In the genomic region with DNA sequence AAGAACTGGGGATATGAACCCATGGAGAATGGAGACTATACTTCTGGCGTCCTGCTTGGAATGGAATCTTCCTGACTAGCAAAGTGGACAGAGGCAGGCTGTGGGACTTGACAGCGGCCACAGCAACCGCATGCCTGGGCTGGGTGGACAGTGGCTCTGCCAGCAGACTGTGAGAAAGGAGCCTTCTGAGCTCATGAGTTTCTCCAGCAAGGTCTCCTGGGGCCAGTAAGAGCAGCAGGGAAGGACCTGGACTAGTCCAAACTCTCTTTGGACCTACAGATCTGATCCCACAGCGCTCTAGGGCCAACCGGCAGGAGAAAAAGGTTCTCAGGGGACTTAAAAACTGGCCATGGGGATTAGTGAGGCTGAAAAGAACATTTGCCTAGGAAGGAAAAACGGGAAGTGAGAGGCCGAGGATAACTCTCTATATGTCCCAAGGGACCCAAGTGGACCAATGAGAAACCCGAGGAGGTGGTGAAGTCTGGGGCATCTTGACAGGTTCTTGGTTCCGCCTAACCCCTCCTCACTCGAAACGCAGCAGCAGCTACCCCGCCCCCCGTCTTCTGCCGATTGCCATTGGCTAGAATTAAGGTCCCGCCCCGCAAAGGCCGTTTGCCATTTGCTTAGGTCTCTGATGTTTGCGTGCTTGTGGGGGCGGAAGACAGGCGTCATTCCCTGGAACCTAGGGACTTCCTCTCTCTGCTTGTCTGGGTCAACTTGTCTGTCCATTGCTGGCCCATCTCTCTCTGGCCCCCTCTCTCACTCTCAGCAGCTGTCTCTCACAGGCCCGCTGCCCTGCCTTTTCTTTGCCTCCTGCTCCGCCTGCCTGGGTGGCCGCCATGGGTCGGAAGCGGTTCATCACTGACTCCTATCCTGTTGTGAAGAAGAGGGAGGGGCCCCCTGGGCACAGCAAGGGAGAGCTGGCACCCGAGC, we compare ENCODE assay signal across 8 mouse cellular contexts. TPM values are rescaled to one million over a fixed set of nuclear protein-coding genes. Genes with fewer than 3 reads are reported as not detected.
DNase-seq lines count a peak whose midpoint lies in the region; ATAC-seq lines count a peak whose summit lies in the region.

A gene (plus strand): TSS at position 647 of the 933 bp plus-strand sequence.

- H3K4me3 ChIP-seq in hindbrain, embryonic 12.5 days = peak within 1 kb of the TSS; percentile 52

- peak; percentile 96 for DNase-seq in NIH3T3 (ENCODE audit: low read depth)
- peak; percentile 99 for DNase-seq in cerebellum, postnatal 10 days
- peak; percentile 95 to 96 for DNase-seq in frontal cortex, postnatal 10 days (ENCODE audit: low spot score in 2 of 2)
- peak; percentile 87 to 88 for DNase-seq in layer of hippocampus, postnatal 25 days (ENCODE audit: extremely low spot score in 1 of 2, low spot score in 1 of 2)
- DNase-seq in lung, postnatal 25 days (ENCODE audit: low spot score) = peak; percentile 99
- peak; percentile 91 for DNase-seq in retina, embryonic 14.5 days (ENCODE audit: low spot score)
- DNase-seq in thymus, postnatal 4 days = peak; percentile 97

- no peaks in the 10 kb centered on the region for H3K9me3 ChIP-seq in hindbrain, embryonic 12.5 days (replicated peaks)

- ATAC-seq in hindbrain, embryonic 12.5 days (ENCODE audit: low FRiP score) = peak; percentile 90

- 12% methylated on average over 26 of the region's 26 CpGs for WGBS in hindbrain, embryonic 12.5 days

- H3K27me3 ChIP-seq in hindbrain, embryonic 12.5 days = peaks cover 20% of the 10 kb centered on the region

- peak within 1 kb of the TSS; percentile 82 for H3K9ac ChIP-seq in hindbrain, embryonic 12.5 days

- H3K27ac ChIP-seq in hindbrain, embryonic 12.5 days = peak within 1 kb of the TSS; percentile 69

- H3K4me2 ChIP-seq in hindbrain, embryonic 12.5 days (replicated peaks) = peak within 1 kb of the TSS; percentile 89

- peaks cover 12% of the 10 kb centered on the region for H3K4me1 ChIP-seq in hindbrain, embryonic 12.5 days

- no peaks in the 10 kb centered on the region for H3K36me3 ChIP-seq in hindbrain, embryonic 12.5 days

RNA-seq across cellular contexts. Expression of the gene that starts here (rescaled TPM):
- 16.2 and 17.2 TPM in 2 replicates for polyA plus RNA-seq in hindbrain, embryonic 12.5 days (2016; fragmentation: Nextera tagmentation; extraction: Ambion mirVana)
- total RNA-seq in layer of hippocampus, postnatal 25 days (2021) = 10 to 100 TPM; 15.1 to 17.5 TPM

Comparison
In these comparisons a context has a peak if more than half of its experiments do, and no peak if none do; other contexts are left out.
1. Peak in every context shown above with its lines: DNase-seq, ATAC-seq, H3K4me3 ChIP-seq and H3K27ac ChIP-seq.